Mouse (Mus musculus): Measurements from ENCODE around the gene Ndn. TPM values are rescaled to one million over a fixed set of nuclear protein-coding genes. Genes with fewer than 3 reads are reported as not detected.

Gene Ndn
- polyA plus RNA-seq, 1 experiment from 2014 or later = 62.3 TPM

GRCm38 (mm10) chr7:62382391-62382790 is 36.0 kb downstream of the Ndn start:
- WGBS = 2% methylated on average over 2 of the region's 2 CpGs
- no peaks in the 10 kb centered on the region for H3K36me3 ChIP-seq (ENCODE audit: control insufficient read depth, insufficient read depth, low read length)
- H3K4me1 ChIP-seq (ENCODE audit: control insufficient read depth in 2 of 2, insufficient read depth in 2 of 2, low read length in 2 of 2) = no peaks in the 10 kb centered on the region
- H3K4me2 ChIP-seq (ENCODE audit: low read length) = no peak overlapping the region
- H3K9ac ChIP-seq (ENCODE audit: low read length) = no peak overlapping the region
- no peak overlapping the region for H3K4me3 ChIP-seq (ENCODE audit: control insufficient read depth in 1 of 2, insufficient read depth in 1 of 2, low read depth in 1 of 2, low read length in 2 of 2)
- no peaks in the 10 kb centered on the region for H3K27me3 ChIP-seq (ENCODE audit: control insufficient read depth, insufficient read depth, low read length)
- H3K9me3 ChIP-seq (ENCODE audit: control insufficient read depth, low read length) = peaks cover 13% of the 10 kb centered on the region
- H3K27ac ChIP-seq (replicated peaks in 1 of 2; ENCODE audit: control insufficient read depth in 1 of 2, insufficient read depth in 1 of 2, low read depth in 2 of 2, low read length in 2 of 2) = no peak overlapping the region
- no peak for ATAC-seq (ENCODE audit: insufficient number of reproducible peaks, insufficient read depth, low FRiP score, low read depth)

GRCm38 (mm10) chr7:62388291-62388690 is 41.9 kb downstream of the Ndn start:
- Histone ChIP-seq H3K9ac (ENCODE audit: low read length) (no peak overlapping the region), H3K4me1 (ENCODE audit: control insufficient read depth in 2 of 2, insufficient read depth in 2 of 2, low read length in 2 of 2) (no peaks in the 10 kb centered on the region), H3K27ac (replicated peaks in 1 of 2; ENCODE audit: control insufficient read depth in 1 of 2, insufficient read depth in 1 of 2, low read depth in 2 of 2, low read length in 2 of 2) (no peak overlapping the region), H3K36me3 (ENCODE audit: control insufficient read depth, insufficient read depth, low read length) (no peaks in the 10 kb centered on the region), H3K4me3 (ENCODE audit: control insufficient read depth in 1 of 2, insufficient read depth in 1 of 2, low read depth in 1 of 2, low read length in 2 of 2) (no peak overlapping the region), H3K4me2 (ENCODE audit: low read length) (no peak overlapping the region), H3K27me3 (ENCODE audit: control insufficient read depth, insufficient read depth, low read length) (no peaks in the 10 kb centered on the region), H3K9me3 (ENCODE audit: control insufficient read depth, low read length) (no peaks in the 10 kb centered on the region)
- ATAC-seq (ENCODE audit: insufficient number of reproducible peaks, insufficient read depth, low FRiP score, low read depth) = no peak
- 22% methylated on average over 4 of the region's 4 CpGs for WGBS

GRCm38 (mm10) chr7:62392202-62392601 is 45.8 kb downstream of the Ndn start:
- Histone ChIP-seq H3K4me3 (ENCODE audit: control insufficient read depth in 1 of 2, insufficient read depth in 1 of 2, low read depth in 1 of 2, low read length in 2 of 2) (no peak overlapping the region), H3K4me2 (ENCODE audit: low read length) (no peak overlapping the region), H3K27ac (replicated peaks in 1 of 2; ENCODE audit: control insufficient read depth in 1 of 2, insufficient read depth in 1 of 2, low read depth in 2 of 2, low read length in 2 of 2) (no peak overlapping the region), H3K9ac (ENCODE audit: low read length) (no peak overlapping the region), H3K9me3 (ENCODE audit: control insufficient read depth, low read length) (no peaks in the 10 kb centered on the region), H3K27me3 (ENCODE audit: control insufficient read depth, insufficient read depth, low read length) (no peaks in the 10 kb centered on the region), H3K36me3 (ENCODE audit: control insufficient read depth, insufficient read depth, low read length) (no peaks in the 10 kb centered on the region), H3K4me1 (ENCODE audit: control insufficient read depth in 2 of 2, insufficient read depth in 2 of 2, low read length in 2 of 2) (no peaks in the 10 kb centered on the region)
- ATAC-seq (ENCODE audit: insufficient number of reproducible peaks, insufficient read depth, low FRiP score, low read depth) = no peak
- WGBS = 64% methylated on average over 1 of the region's 1 CpGs

Other genes starting within 250 kb of the Ndn start
- 0.20 and 0.66 TPM in 2 replicates for gene Magel2, start 30.4 kb downstream of the Ndn start, polyA plus RNA-seq (2014; fragmentation: Nextera tagmentation; extraction: Ambion mirVana)
- 1.7 and 2.6 TPM in 2 replicates for gene Mkrn3, start 73.6 kb downstream of the Ndn start, polyA plus RNA-seq (2014; fragmentation: Nextera tagmentation; extraction: Ambion mirVana)
- 6.5 and 8.8 TPM in 2 replicates for gene Peg12, start 117.9 kb downstream of the Ndn start, polyA plus RNA-seq (2014; fragmentation: Nextera tagmentation; extraction: Ambion mirVana)

All from heart, embryonic 14.5 days (tissue).